Mouse (Mus musculus) kidney, postnatal 4 days (tissue): ENCODE data around the gene Otof.

Source experiments
- DNase-seq, 2 experiments: peaks; one replicate each; pipeline ENCODE4 v3.0.0; 2021; ENCODE audit warnings: mixed read lengths in 2 of 2

The Otof gene

DNA sequence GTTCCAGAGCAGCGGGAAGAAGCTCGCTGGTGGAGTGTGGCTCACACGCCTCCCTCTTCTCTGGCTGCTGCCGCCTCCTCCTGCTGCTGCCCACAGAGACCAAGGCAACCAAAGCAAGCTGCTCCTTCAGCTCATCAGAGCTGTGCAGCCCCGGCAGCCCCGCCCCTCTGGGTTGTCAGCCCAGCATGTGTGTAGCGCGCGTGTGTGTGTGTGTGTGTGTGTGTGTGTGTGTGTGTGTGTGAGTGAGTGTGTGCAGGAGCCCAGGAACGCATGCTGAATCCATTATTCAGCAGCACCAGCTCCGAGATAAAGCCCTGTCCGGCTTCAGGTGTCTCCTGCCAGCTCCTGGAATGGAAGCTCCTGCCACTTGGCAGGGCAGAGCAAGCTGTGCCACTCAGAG is at the start of gene Otof:
TSS of gene Otof (minus strand) at position 112 of the 400 bp plus-strand sequence.
- peak; percentile 46 to 61 for DNase-seq

DNA sequence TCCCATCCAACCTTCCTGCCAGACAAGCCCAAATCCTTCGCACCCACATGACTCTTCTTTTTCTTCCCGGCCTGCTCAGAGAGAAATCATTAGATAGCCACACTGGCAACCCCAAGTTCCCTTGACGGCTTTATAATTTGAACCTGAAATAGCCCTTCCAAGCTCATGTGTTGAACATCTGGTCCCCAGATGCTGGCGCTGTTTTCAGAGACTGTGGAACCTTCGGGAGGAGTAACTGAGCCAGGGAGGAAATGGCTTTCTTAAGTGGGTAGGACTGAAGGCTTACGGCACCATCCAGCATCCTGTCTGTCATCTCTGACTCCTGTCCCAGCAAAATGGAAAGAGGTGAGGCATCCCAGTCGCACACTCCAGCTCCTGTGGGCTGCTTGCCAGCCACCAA is 35.6 kb upstream of the Otof start:
- no peak for DNase-seq

DNA sequence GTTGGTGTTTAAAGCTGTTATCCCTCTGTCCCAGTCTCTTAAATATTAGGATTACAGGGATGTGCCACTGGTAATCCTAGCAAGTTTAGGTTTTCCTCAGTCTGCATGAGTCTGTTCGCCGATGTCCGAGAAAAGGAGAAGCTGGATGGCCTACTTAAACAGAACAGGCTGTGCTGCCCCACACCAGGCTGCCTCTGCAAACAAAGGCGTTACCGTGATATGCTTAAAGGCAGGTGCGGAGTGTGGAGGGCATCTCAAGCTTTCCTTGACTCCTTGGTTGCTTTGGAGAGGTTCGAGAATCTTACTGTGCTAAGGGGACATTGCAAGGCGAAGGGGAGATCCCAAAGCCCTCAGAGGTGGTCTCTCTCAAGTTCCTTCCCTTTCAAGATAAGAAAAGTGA is 35.1 kb upstream of the Otof start:
- DNase-seq, result no peak

DNA sequence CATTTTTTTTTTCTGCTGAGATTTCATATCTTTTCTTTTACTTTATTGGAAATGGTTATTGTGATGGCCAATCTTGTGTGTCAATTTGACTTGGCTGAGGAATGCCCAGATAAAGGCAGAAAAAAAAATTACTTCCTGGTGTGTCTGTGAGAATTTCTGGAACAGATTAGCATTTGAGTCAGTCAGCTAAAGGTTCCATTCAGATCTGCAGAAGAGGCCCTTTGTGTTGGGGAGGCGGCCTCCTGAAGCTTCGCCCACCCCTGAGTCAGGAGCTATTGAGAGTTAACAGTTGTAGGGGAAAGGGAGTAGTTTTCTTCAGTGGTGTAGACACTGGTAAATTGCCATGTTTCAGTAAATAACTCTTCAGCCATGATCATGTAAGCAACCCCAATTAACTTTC is 33.6 kb upstream of the Otof start:
- no peak for DNase-seq

DNA sequence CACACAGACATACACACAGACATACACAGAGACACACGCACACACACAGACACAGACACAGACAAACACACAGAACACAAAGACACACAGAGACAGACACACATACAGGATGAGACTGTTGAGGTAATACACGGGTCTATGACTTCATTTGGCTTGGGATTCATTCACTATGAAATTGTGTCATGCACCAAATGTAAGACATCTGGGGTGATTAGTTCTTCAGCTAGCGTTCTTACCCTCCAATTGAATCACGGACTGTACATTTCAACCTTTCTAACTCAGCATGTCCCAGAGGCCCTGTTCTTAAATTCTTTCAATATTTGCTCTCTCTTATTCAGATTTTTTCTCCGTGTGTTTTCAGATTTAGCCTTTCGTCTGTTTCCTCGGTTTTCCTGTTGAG is 32.9 kb upstream of the Otof start:
- no peak for DNase-seq

DNA sequence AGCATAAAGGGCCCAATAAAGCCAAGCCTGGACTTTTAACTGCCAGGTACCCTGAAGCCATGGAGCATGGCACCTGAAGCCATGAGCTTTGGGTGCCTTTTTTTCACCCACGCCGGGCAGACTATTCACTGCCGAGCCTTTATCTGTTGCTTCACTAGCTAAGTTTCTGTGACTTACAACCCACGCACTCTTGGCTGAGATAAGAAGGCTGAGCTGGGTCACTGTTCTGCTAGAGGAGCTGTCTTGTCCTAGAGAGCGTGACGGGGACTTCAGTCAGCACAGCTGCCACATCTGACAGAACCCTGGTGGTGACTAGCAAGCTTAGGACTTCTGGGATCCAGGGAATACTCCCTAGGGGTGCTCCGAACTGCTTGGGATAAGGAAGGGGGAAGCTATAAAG is 32.0 kb upstream of the Otof start:
- DNase-seq, result no peak

DNA sequence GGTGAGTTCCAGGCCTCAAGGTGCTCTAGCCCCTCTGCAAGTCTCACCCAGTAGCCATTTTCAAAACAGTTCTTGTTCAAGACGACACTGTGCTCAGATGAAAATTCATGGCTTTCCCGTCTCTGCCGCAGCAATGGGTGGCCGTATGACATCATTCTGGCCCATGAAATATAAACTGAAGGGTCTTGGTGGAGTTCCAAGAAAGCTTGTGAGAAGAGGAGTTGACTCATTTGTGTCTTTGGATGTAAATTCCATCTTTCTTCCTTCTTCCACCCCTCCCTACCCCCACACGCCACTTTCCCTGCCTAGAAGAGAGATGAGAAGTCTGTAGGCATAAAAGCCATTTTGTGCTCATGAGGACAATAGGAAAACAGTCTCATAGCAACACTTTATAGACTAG is 29.1 kb upstream of the Otof start:
- DNase-seq, result no peak

DNA sequence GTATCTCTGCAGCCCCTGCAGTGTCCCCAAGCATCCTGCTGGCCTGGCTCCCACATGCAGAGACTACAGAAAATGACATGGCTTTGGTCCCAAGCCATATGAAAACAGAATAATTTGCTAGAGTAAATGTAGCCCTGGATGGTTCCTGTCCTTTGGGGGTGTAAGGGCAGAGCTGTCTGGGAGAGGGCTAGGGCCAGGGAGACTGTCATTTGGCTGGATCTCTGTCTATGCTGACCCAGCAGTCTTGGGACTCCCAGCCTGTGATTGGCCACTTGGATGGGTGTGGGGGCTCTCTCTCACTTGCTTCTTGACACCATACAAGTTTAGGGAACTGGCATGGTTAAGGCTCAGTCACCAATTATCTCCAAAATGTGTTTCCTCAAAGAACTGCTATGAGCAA is 28.5 kb upstream of the Otof start:
- DNase-seq, result no peak

DNA sequence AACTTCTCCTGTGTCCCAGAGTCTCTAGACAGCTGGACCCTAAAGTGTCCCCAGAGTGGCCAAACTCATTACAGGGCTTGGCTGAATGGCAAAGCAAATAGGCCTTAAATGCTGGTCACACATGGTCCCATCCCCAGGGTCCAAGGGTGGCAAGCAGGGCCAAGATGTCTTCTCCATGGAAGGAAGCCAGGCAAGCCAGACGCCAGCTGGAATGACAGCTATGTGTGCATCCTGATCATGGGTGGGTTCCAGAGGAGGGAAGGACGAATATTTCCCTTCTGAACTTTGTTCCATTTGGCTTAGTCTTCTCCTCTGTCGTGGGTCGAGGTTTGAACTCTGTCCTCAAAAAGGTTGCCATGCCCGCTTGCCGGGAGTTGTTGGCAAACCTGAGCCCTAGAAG is 23.4 kb upstream of the Otof start:
- DNase-seq, result peak; percentile 38 to 43

DNA sequence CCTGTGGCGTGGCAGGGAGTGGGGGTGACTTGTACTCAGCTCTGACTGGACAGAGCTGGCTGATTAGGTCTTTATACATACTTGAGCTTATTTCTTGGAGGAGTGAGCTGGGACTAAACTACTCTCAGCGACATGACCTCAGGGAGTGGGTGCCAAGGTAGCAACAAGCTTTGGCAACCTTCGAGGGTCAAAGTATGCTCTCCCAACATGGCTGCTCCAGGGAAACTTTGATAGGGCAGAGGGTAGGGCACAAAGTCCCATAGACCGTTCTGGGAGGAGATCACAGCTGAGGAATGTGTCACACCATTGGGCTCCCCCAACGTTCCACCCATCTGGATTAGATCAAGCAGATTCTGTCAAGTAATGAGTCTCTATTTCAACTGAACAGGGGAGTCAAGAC is 22.9 kb upstream of the Otof start:
- DNase-seq, result no peak

DNA sequence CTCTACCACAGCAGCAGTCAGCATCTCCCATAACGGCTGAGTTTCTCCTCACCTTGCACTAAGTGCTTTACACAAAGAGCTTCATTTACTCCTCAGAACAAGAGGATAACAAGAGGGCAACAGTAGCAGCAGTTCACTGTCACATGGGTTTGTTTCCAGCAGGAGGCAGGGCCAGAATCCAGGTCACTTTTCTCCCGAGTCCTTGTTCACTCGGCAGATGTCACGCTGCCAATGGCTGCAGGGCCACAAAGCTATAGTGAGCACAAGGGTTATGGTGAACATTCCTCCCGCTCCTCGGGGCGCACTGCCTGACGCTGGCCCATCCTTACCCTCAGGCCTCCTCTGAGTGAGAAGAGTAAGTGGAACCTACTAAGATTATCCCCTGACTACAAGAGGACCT is 21.8 kb upstream of the Otof start:
- no peak for DNase-seq

DNA sequence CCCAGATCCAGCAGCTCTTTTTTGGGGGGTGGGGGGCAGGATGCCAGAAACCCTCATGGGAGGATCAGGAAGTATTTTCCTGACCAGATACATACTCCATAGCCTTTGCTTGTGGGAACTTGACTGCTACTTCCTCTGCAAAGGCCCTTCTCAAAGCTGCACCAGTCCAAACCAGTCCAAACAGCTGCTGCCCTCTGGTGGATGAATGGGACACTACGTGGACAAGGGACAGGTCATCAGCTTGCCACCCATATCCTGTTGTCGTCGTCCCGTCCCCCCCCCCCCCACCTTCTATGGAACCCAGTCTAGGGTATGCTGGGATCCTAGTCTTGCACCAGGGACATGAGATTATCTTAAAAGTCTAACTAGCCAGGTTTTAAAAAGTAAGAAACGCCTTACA is 20.6 kb upstream of the Otof start:
- peak; percentile 86 to 87 for DNase-seq

DNA sequence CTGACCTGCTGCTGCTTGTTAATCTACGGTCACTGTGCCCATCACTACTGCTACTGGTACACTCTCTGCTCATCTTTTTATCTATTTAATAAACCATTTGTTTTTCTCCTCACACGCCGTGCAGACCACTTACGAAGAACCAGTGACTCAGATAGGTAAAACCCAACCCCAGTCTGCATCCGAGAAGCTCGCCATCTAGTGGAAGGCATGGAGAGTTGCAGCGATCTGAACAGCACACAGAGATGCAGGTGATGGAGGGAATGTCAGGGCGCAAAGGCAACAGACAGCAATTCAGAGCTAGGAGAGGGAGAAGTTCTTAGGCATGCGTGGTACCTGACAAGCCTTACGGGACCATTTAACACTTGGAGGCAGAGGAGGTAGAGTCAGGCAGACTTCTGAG is 14.8 kb upstream of the Otof start:
- peak; percentile 32 to 44 for DNase-seq

DNA sequence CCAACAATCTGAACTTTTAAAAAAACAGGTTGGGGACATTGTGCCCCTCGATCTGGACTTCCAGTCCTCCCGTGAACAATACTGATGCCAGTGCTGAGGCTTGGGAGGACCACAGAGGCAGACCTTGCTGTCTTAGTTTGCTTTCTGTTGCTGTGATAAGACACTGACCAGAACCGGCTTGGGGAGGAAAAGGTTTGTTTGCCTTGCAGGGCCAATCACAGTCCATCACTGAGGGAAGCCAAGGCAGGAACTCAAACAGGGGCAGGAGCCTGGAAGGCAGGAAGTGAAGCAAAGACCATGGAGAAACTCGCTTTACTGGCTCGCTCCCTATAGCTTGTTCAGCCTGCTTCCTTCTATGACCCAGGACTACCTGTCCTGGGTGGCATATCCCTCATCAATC is 10.4 kb upstream of the Otof start:
- no peak for DNase-seq

DNA sequence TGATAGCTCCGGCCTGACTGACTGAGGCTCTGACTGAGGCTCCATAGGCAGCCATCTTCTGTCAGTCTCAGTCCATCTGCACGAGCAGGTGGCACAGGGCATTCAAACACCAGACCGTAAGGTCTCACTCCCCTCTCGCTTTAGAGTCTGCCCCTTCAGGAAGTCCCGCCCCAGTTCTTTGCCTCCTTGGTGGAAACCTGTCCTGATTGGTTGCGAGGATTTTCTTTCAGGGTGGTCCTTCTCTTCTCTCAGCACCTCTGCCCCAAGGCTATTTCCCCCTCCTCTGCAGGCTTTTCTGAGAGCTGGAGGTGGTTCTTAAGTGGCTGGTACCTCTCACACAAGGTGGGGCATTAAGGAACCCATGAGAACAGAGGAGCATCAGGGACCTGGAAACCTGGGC is 8.7 kb upstream of the Otof start:
- no peak for DNase-seq

DNA sequence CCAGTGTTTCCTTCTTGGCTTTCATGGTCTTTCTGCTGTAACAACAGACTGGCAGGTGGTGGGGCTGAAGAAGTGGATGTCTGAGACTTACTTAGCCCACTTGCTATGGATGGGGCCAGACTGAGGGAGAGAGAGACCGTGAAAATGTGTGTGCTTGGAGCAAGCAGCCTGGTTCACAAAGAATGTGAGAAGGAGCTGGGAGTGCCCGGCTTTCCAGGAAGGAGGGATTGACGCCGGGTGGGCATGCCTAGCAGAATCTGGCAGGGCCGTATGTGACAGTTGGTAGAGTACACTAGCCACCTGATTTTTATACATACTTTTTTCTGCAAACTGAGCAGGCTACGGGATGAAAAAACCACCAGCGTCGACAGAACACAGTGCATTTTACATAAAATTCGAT is 4.6 kb upstream of the Otof start:
- no peak for DNase-seq

DNA sequence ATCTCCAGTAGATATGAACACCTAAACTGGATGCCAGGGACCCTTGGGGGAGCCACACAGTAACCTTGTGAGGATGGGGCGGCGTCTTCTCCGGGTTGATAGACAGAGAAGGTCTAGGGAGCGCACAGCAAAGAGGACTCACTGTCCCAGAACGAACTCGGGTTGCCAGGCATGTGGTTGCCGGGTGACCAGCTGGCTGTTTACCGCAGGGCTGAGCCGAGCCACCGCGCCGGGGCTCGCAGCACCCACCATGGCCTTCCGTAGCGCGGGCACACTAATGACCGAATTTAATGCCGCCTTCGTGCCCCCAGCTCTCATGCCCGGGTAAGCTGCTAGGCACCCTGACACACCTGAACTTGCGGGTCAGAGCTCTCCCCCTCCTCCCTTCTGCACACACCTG is 4.1 kb upstream of the Otof start, which contains the start of gene 1700001C02Rik:
TSS of gene 1700001C02Rik (plus strand) at position 187 of the 400 bp plus-strand sequence.
- DNase-seq, result peak; percentile 37 to 53

DNA sequence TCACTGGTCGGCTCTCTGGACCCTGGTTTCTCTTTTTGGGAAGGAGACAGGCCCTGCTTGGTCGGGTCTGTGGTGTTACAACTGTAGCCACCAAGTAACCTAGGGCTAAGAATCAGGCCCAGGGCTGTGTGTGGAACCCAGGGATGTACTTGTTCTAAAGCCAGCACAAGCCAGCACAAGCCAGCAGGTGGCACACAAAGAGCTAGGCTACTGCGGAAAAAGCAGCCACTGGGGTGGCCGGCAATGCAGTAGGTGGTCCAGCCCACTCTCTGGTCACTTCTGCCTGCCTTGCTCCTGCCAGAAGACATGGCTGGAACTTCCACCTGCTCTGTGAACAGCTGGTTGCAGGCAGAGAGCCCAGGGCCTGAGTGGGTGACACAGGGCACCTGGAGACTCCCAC is 1.6 kb downstream of the Otof start:
- peak; percentile 15 to 39 for DNase-seq

DNA sequence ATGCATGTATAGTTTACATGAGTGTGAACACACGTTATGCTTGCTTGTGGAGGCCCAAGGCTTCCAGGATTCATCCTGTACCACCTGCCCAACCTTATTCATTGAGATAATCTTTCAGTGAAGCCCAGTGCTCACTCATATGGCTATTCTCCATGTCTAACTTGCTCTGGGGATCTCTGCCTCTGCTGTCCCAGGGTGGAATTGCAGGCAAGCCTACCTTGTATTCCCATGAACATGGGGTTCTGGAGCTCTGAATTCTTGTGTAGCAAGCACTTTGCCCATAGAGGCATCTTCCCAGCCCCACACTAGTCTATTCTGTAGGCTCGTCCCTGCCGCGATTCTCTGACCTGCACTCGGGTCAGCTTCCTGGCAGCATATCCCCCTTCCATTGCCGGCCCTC is 5.7 kb downstream of the Otof start:
- peak; percentile 39 to 44 for DNase-seq

DNA sequence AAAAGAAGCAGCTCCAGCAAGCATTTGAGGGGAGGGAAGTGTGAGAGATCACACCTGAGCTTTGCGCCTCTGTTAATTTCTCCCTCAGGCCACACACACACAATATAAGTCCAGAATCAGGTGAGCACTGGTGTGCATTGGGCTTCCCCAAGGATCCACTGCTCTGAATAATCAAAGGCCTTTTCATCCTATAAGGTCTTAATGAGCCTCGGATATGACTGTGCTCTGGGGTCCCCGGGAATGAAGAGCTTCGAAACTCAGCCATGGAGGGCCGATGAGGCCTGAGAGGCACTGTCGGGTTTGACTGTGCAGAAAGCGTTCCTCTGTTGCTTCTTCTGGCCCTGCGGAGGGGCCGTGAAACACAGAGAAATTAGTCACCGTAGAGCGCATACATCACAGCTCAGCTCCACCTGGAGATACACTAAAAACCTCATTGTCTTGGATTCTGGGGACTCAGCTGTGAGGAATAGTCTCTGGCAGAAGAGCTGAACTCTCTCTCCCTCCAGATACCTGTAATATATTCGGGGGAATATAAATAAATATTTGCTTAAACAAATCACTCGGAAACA is 17.3 kb downstream of the Otof start:
- DNase-seq, result no peak

DNA sequence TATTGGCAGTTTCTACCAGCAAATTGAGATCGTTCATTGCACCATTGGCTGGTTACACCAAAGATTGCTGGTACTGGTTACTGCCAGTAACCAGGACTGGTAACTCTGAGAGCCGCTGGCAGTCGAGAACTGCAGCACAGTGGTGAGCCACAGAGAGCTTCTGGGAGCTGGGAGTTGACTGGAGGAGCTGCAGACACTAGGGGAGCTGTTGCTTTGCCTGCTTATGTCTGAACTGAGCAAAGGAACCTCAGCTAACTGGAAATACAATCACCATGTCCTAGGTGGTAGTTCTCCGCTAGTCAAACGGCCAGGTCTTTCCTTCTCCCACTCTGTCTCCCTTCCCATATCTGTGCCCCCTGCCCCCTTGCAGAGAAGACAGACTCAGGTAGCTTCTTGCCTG is 19.5 kb downstream of the Otof start:
- peak; percentile 21 to 23 for DNase-seq

DNA sequence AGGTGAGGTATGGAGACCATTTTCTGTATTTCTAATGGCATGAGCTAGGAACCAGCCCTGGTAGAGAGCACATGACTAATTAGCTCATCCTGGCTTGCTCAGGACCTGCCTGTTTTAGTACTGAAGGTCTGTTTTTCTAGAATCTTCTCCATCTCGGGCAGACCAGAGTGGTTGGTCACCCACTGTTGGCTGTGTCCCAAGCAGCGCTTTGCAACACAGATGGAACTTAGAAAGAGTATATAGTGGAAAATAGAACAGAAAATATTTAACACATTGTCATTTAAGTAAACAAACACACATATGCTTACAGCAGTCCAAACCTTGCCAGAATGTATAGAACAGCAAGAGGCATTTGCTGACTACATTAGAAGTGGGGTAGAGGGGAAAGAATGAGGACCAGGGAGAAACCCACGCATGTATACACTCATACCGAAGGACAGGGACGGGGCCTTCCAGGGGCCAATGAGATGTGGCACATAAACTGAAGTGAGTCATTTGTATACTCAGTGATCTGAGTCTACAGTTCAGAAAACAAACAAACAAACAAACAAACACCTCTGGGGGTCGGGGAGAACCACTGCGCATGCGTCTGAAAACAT is 21.3 kb downstream of the Otof start:
- DNase-seq, result no peak

DNA sequence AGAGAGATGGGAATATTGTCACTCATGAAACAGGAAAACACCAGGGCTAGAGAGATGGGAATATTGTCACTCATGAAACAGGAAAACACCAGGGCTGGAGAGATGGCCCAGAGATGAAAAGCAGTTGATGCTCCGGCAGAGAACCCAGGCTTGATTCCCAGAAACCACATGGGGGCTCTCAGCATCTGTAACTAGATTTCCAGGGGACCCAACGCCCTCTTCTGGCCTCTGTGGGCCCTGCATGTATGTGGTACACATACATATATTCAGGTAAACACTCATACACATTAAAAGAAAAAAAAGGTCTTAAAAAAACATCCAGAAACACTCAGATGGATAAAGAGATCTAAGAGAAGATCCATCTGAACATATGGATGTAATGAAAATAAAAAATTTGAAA is 22.8 kb downstream of the Otof start:
- no peak for DNase-seq

DNA sequence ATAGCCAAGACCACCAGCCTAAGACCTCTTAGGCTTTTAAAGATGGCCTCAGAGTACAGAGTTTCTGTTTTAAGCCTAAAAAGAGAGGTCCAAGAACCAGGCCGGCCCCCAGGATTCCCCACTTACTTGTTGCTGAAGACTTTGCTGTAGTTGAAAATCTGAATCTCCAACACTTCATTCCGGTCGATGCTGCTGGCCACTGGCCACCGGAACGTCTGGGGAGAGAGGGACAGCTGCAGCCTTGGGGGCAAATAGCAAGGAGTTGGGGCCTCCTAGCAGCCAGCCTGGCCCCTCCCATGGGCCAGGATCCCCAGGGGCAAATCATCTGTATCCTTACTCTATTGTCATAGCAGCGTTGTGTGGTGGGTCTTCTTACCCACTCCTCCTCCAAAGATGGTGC is 34.3 kb downstream of the Otof start:
- no peak for DNase-seq

DNA sequence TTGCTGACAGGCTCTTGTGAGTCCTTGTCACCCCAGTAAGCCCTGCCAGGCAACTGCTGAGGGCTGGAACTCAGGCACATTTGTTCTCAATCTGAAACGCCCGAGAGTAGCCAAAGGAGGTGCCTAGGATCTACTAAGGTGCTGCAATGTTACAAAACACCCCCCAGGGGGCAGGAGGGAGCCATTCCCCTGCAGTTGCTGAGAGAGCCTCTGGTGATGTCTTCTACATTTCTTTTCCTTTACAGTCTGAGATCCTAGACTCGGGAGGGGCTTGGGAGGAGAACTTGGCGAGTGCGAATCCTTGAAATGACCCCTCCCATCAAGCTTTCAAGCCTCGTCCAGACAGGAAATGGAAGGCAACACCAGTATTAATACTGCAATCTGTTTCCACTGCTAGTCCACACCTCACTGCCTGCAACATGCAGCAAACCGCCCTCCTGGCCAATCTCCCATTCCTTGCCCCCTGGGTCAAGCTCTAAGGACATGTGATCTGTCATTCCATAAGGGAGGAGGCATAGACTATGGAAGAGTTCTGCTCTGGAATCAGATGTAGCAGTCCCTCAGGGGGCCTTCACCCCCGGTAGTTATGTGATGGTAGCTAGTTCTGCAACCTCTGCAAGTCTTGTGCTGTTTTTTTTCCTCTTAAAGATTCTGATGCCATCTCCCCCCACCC is 38.0 kb downstream of the Otof start:
- peak; percentile 73 to 77 for DNase-seq
